Mouse (Mus musculus) MEL (cell line): Measurements from ENCODE around the gene Tsen2.

Experiments
- CTCF ChIP-seq, 3 experiments: IDR thresholded peaks in 2 of 3; conservative IDR thresholded peaks in 1 of 3; 2 replicates each; pipeline ENCODE4 v1.5.1; 2011 to 2012; ENCODE audit warnings: low read length in 3 of 3, low read depth in 2 of 3, mild to moderate bottlenecking in 2 of 3, improper control_type of control experiment in 1 of 3, inconsistent platforms in 1 of 3, mixed read lengths in 1 of 3, moderate library complexity in 1 of 3; ENCODE audit not compliant: control insufficient read depth in 1 of 3, insufficient read depth in 1 of 3, poor library complexity in 1 of 3, severe bottlenecking in 1 of 3
- EP300 ChIP-seq, 2 experiments: IDR thresholded peaks; 2 replicates each; pipeline ENCODE4 v1.6.1; 2011; ENCODE audit warnings: improper control_type of control experiment in 2 of 2, low read length in 2 of 2, low read depth in 1 of 2, mild to moderate bottlenecking in 1 of 2
- HCFC1 ChIP-seq: IDR thresholded peaks from 2 replicates; pipeline ENCODE4 v1.6.1; 2012; ENCODE audit warnings: low read depth, mild to moderate bottlenecking, inconsistent platforms, low read length, improper control_type of control experiment, moderate library complexity
- ZC3H11A ChIP-seq: IDR thresholded peaks from 2 replicates; pipeline ENCODE4 v1.6.1; 2012; ENCODE audit warnings: low read depth, mild to moderate bottlenecking, inconsistent platforms, low read length, improper control_type of control experiment

- no peak for TF ChIP-seq ZC3H11A
- TF ChIP-seq CTCF (IDR thresholded peaks at IDR 0.05 in 2 of 3, conservative IDR thresholded peaks at IDR 0.05 in 1 of 3; ENCODE audit: control insufficient read depth in 1 of 3, insufficient read depth in 1 of 3, low read depth in 2 of 3, low read length in 3 of 3, poor library complexity in 1 of 3, severe bottlenecking in 1 of 3): no peak
- no peak for TF ChIP-seq EP300 (IDR thresholded peaks at IDR 0.05; ENCODE audit: low read depth in 1 of 2, low read length in 2 of 2)
- TF ChIP-seq HCFC1: no peak
These were observed 21.3 kb upstream of the Tsen2 start for GRCm38 (mm10) chr6:115523201-115523600.
